ENCODE assay signal across 9 mouse cellular contexts in genomic region chr7:49064792-49065521, GRCm38 (mm10).
A peak's percentile ranks its signal among the peaks of the same experiment; 100 is the strongest.
DNase-seq lines count a peak whose midpoint lies in the region; ATAC-seq and TF ChIP-seq lines count a peak whose summit lies in the region.
"Had no signal": no experiment of that assay in that cellular context is flagged by ENCODE, and none has a peak within 500 bp of the region (broad histone marks: within the 10 kb centered on the region; RNA-seq: fewer than 3 reads in every experiment).

No protein-coding gene starts in this region.

- no peak for TF ChIP-seq POLR2A in lung, adult 2 months (IDR thresholded peaks at IDR 0.05; ENCODE audit: borderline replicate concordance, extremely low read depth, low read depth, low read length)

- no peak overlapping the region for H3K4me3 ChIP-seq in lung, embryonic 14.5 days (ENCODE audit: low read depth, low read length)
- H3K4me3 ChIP-seq in lung, adult 2 months (replicated peaks; ENCODE audit: extremely low read depth, low read depth, low read length) = no peak overlapping the region
- H3K4me3 ChIP-seq in hindbrain, embryonic 11.5 days (ENCODE audit: low read depth, low read length) = no peak overlapping the region
- no peak overlapping the region for H3K4me3 ChIP-seq in midbrain, embryonic 14.5 days (replicated peaks; ENCODE audit: low read depth, low read length)
- no peak overlapping the region for H3K4me3 ChIP-seq in liver, postnatal 0 days (ENCODE audit: low read depth, low read length)

- TF ChIP-seq CTCF in lung, embryonic 14.5 days (IDR thresholded peaks at IDR 0.05; ENCODE audit: low read depth) = no peak
- no peak for TF ChIP-seq CTCF in lung, adult 2 months (IDR thresholded peaks at IDR 0.05; ENCODE audit: insufficient read depth, low read length)
- no peak for TF ChIP-seq CTCF in liver, postnatal 0 days (IDR thresholded peaks at IDR 0.05; ENCODE audit: low read depth)

- H3K4me2 ChIP-seq in lung, embryonic 14.5 days = no peak overlapping the region
- H3K4me2 ChIP-seq in hindbrain, embryonic 11.5 days (replicated peaks; ENCODE audit: low read depth, low read length) = no peak overlapping the region
- no peak overlapping the region for H3K4me2 ChIP-seq in midbrain, embryonic 14.5 days (ENCODE audit: low read length)
- no peak overlapping the region for H3K4me2 ChIP-seq in liver, postnatal 0 days (ENCODE audit: low read depth, low read length)

- no peaks in the 10 kb centered on the region for H3K9me3 ChIP-seq in lung, embryonic 14.5 days (ENCODE audit: low read depth, low read length)
- H3K9me3 ChIP-seq in hindbrain, embryonic 11.5 days (ENCODE audit: control insufficient read depth, low read length) = no peaks in the 10 kb centered on the region
- no peaks in the 10 kb centered on the region for H3K9me3 ChIP-seq in midbrain, embryonic 14.5 days (ENCODE audit: control insufficient read depth, low read length)
- no peaks in the 10 kb centered on the region for H3K9me3 ChIP-seq in liver, postnatal 0 days (ENCODE audit: low read length)

- 0 out of 2 replicates have a peak, but pooled peaks cover 7% of the 10 kb centered on the region for H3K4me1 ChIP-seq in lung, embryonic 14.5 days (ENCODE audit: insufficient read depth)
- H3K4me1 ChIP-seq in lung, adult 2 months (ENCODE audit: control insufficient read depth, insufficient read depth, low read length) = no peaks in the 10 kb centered on the region; the same call in 1 of the 2 replicates
- peaks cover 25% of the 10 kb centered on the region for H3K4me1 ChIP-seq in hindbrain, embryonic 11.5 days (replicated peaks; ENCODE audit: control insufficient read depth, insufficient read depth, low read length)
- peaks cover 60% of the 10 kb centered on the region for H3K4me1 ChIP-seq in midbrain, embryonic 14.5 days (ENCODE audit: control insufficient read depth, insufficient read depth, low read length)
- no peaks in the 10 kb centered on the region; the same call in 1 of the 2 replicates for H3K4me1 ChIP-seq in liver, postnatal 0 days (ENCODE audit: insufficient read depth)

- WGBS in lung, embryonic 14.5 days = 58% methylated on average over 4 of the region's 4 CpGs
- 46% methylated on average over 4 of the region's 4 CpGs for WGBS in lung, adult 2 months
- 85% methylated on average over 4 of the region's 4 CpGs for WGBS in hindbrain, embryonic 11.5 days
- WGBS in midbrain, embryonic 14.5 days = 43% methylated on average over 4 of the region's 4 CpGs
- 75% methylated on average over 4 of the region's 4 CpGs for WGBS in liver, postnatal 0 days (ENCODE audit: insufficient replicate concordance)

- DNase-seq in cerebellum, postnatal 36 days = peak; percentile 28
- peak; percentile 85 for DNase-seq in lung, embryonic 14.5 days
- no peak for DNase-seq in lung, adult 2 months
- no peak for DNase-seq in hindbrain, embryonic 11.5 days (ENCODE audit: low spot score)
- DNase-seq in midbrain, embryonic 14.5 days = peak; percentile 76
- no peak for DNase-seq in liver, postnatal 0 days
- no peak for DNase-seq in kidney, adult 18-20 months
- DNase-seq: thymus, adult 18-20 months had no signal

- no peaks in the 10 kb centered on the region for H3K36me3 ChIP-seq in lung, embryonic 14.5 days (ENCODE audit: insufficient read depth)
- no peaks in the 10 kb centered on the region for H3K36me3 ChIP-seq in hindbrain, embryonic 11.5 days (ENCODE audit: control insufficient read depth, insufficient read depth, low read length)
- H3K36me3 ChIP-seq in midbrain, embryonic 14.5 days (ENCODE audit: control insufficient read depth, insufficient read depth, low read length) = no peaks in the 10 kb centered on the region
- no peaks in the 10 kb centered on the region for H3K36me3 ChIP-seq in liver, postnatal 0 days (replicated peaks; ENCODE audit: insufficient read depth, low read length)

- no peaks in the 10 kb centered on the region for H3K27me3 ChIP-seq in lung, embryonic 14.5 days (ENCODE audit: insufficient read depth, low read length)
- no peaks in the 10 kb centered on the region for H3K27me3 ChIP-seq in hindbrain, embryonic 11.5 days (ENCODE audit: control insufficient read depth, insufficient read depth, low read length)
- no peaks in the 10 kb centered on the region for H3K27me3 ChIP-seq in midbrain, embryonic 14.5 days (ENCODE audit: control insufficient read depth, insufficient read depth, low read length)
- no peaks in the 10 kb centered on the region for H3K27me3 ChIP-seq in liver, postnatal 0 days (ENCODE audit: insufficient read depth, low read length)

- H3K9ac ChIP-seq in lung, embryonic 14.5 days = no peak overlapping the region
- no peak overlapping the region for H3K9ac ChIP-seq in hindbrain, embryonic 11.5 days (ENCODE audit: low read depth, low read length)
- H3K9ac ChIP-seq in midbrain, embryonic 14.5 days (replicated peaks; ENCODE audit: low read length) = no peak overlapping the region
- H3K9ac ChIP-seq in liver, postnatal 0 days (replicated peaks) = no peak overlapping the region

- no peak overlapping the region for H3K27ac ChIP-seq in lung, embryonic 14.5 days (ENCODE audit: low read depth)
- H3K27ac ChIP-seq in hindbrain, embryonic 11.5 days (ENCODE audit: low read depth, low read length) = peak overlapping the region; percentile 79
- H3K27ac ChIP-seq in midbrain, embryonic 14.5 days (replicated peaks; ENCODE audit: low read depth, low read length) = peak overlapping the region; percentile 80
- H3K27ac ChIP-seq in liver, postnatal 0 days (ENCODE audit: low read depth) = no peak overlapping the region

- no peak for ATAC-seq in cerebellum, adult (ENCODE audit: insufficient number of reproducible peaks, low FRiP score, low TSS enrichment)
- peak; percentile 74; the same call in 1 of the 2 replicates for ATAC-seq in lung, embryonic 14.5 days (ENCODE audit: insufficient read depth)
- no peak for ATAC-seq in hindbrain, embryonic 11.5 days (ENCODE audit: low FRiP score)
- ATAC-seq in midbrain, embryonic 14.5 days (ENCODE audit: low FRiP score, low TSS enrichment) = peak; percentile 57
- ATAC-seq in liver, postnatal 0 days = no peak

- TF ChIP-seq EP300 in liver, postnatal 0 days (IDR thresholded peaks at IDR 0.05; ENCODE audit: low read depth) = no peak

Comparison
In these comparisons a context has a peak if more than half of its experiments do, and no peak if none do; other contexts are left out.
1. DNase-seq: peak in cerebellum, postnatal 36 days (2 of 2), lung, embryonic 14.5 days (single experiment) and midbrain, embryonic 14.5 days (single experiment); none in lung, adult 2 months (single experiment), hindbrain, embryonic 11.5 days (single experiment), liver, postnatal 0 days (single experiment) and kidney, adult 18-20 months (single experiment).
2. ATAC-seq: peak in lung, embryonic 14.5 days (single experiment) and midbrain, embryonic 14.5 days (single experiment); none in cerebellum, adult (single experiment), hindbrain, embryonic 11.5 days (single experiment) and liver, postnatal 0 days (single experiment).
3. H3K27ac ChIP-seq: peak in hindbrain, embryonic 11.5 days (single experiment) and midbrain, embryonic 14.5 days (single experiment); none in lung, embryonic 14.5 days (single experiment) and liver, postnatal 0 days (single experiment).